Comparison of ENCODE assay signal across 8 mouse cellular contexts in the genomic region with DNA sequence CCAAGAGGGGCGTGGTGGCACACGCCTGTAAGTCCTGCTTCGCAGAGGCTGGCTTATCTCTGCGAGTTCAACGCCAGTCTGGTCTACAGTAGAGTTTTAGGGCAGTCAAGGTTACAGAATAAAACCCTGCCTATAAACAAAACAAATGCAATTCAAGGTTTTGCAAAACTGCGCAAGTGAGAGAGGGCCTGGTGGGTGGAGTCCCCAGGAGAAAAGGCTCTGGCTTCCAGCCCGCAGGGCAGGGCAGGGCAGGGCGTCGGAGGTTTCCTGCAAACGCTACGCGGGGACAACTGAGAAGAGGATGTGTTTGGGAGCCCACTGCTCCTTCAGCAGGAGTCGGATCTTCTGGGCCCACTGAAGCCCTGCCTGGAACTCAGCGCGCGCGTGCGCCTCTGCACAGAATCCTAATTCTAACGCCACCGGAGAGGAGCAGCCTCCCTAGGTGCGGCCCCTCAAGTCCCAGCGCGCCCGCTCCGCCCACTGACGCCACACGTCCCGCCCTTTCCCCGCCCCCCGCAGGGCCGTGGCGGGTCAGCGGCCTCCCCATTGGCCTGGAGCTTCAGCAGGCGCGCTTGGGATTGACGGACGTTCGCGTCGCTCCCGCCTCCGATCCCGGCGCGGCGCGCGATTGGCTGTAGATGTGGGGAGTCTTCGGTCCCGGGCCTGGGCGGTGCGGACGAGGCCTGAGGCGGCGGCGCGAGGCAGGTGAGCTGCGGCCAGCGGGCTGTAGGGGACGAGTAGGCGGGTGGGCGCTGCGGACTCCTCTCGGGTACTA. TPM values are rescaled to one million over a fixed set of nuclear protein-coding genes. Genes with fewer than 3 reads are reported as not detected.
DNase-seq lines count a peak whose midpoint lies in the region; ATAC-seq lines count a peak whose summit lies in the region.

Gene Sun1, plus strand, starts transcription at position 643 of the 775 bp plus-strand sequence.

- H3K9me3 ChIP-seq in lung, embryonic 16.5 days (ENCODE audit: control insufficient read depth, low read length): no peaks in the 10 kb centered on the region

- peak; percentile 88 to 93 for ATAC-seq in hematopoietic stem cell, adult 5-6 weeks (replicated peaks in 1 of 2; ENCODE audit: insufficient read depth in 1 of 2, low FRiP score in 2 of 2, low TSS enrichment in 1 of 2, low read depth in 1 of 2, poor library complexity in 2 of 2, severe bottlenecking in 2 of 2)
- peak; percentile 99 for ATAC-seq in lung, embryonic 16.5 days (ENCODE audit: low read depth)

- DNase-seq in MEL-GATA-1-ER (ENCODE audit: extremely low read depth, low read depth): peak; percentile 85
- DNase-seq in cerebellum, adult 8-10 months: peak; percentile 99
- DNase-seq in forelimb bud, embryonic 11.5 days (ENCODE audit: low read depth, low spot score): peak; percentile 97
- peak; percentile 95 for DNase-seq in layer of hippocampus, adult 9-10 months (ENCODE audit: low spot score)
- DNase-seq in ovary, postnatal 10 days (ENCODE audit: low spot score): peak; percentile 96
- peak; percentile 97 to 98 for DNase-seq in thymus, postnatal 10 days (ENCODE audit: low spot score in 2 of 2)

- peaks cover 23% of the 10 kb centered on the region for H3K4me1 ChIP-seq in lung, embryonic 16.5 days (replicated peaks; ENCODE audit: control insufficient read depth, insufficient read depth, low read length)

- no peaks in the 10 kb centered on the region for H3K27me3 ChIP-seq in lung, embryonic 16.5 days (ENCODE audit: control insufficient read depth, insufficient read depth, low read depth, low read length)

- H3K4me3 ChIP-seq in lung, embryonic 16.5 days (ENCODE audit: low read length): peak within 1 kb of the TSS; percentile 92

- peak within 1 kb of the TSS; percentile 94 for H3K4me2 ChIP-seq in lung, embryonic 16.5 days (ENCODE audit: low read depth, low read length)

- under 1% methylated on average over 57 of the region's 64 CpGs for WGBS in lung, embryonic 16.5 days

- H3K9ac ChIP-seq in lung, embryonic 16.5 days (ENCODE audit: low read length): peak within 1 kb of the TSS; percentile 92

- peak within 1 kb of the TSS; percentile 92 for H3K27ac ChIP-seq in lung, embryonic 16.5 days (ENCODE audit: low read length)

- no peaks in the 10 kb centered on the region for H3K36me3 ChIP-seq in lung, embryonic 16.5 days (ENCODE audit: control insufficient read depth, insufficient read depth, low read length)

RNA-seq across cellular contexts. Expression of gene Sun1, which starts in this region (rescaled TPM):
- total RNA-seq in hematopoietic stem cell, adult 5-6 weeks (2017): 39.6 and 42.5 TPM in 2 replicates
- 56.0 and 56.5 TPM in 2 replicates for polyA plus RNA-seq in lung, embryonic 16.5 days (2015; fragmentation: Nextera tagmentation; extraction: Ambion mirVana)

Comparison
In these comparisons a context has a peak if more than half of its experiments do, and no peak if none do; other contexts are left out.
1. Peak in every context shown above with its lines: DNase-seq, ATAC-seq, H3K4me3 ChIP-seq and H3K27ac ChIP-seq.